Mouse (Mus musculus) thymus, postnatal 4 days (tissue): ENCODE measurements around the gene Lhx5.

ENCODE experiments used
- DNase-seq: peaks from one replicate; pipeline ENCODE4 v3.0.0; 2021

The Lhx5 gene

DNA sequence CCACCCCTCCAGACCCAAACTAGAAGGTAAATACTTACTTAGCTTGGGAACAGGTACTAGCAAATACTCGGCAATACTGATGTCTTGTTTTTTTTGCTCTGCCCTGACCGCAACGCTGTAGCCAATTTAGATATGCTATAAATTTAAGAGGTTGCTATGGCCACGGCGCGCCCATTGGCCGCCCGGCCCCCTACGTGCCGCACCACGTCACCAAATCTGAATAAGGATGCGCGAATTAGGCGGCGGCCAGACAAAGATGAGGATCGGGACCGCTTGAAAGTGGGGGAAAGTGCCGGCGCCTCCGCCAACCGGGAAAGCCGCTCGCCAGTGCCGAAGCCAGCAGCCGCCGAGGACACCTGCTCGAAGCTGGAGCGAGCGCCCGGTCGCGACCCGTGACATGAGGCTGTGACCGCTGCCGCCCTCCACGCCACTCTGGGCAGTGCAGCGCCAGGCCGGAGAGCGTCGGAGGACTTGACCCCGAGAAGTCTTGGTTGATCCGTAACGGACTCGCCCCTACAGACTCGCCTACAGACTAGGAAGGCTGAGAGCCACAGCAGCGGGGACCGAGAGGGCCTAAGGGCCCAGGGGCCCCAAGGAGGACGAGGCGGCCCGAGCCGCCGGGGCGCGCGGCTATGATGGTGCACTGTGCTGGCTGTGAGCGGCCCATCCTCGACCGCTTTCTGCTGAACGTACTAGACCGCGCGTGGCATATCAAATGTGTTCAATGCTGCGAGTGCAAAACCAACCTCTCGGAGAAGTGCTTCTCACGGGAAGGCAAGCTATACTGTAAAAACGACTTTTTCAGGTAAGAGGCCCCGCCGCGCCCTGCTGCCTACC, at the start of gene Lhx5:
Lhx5 (plus strand) TSS at position 51 of the 837 bp plus-strand sequence.
- DNase-seq, result no peak

DNA sequence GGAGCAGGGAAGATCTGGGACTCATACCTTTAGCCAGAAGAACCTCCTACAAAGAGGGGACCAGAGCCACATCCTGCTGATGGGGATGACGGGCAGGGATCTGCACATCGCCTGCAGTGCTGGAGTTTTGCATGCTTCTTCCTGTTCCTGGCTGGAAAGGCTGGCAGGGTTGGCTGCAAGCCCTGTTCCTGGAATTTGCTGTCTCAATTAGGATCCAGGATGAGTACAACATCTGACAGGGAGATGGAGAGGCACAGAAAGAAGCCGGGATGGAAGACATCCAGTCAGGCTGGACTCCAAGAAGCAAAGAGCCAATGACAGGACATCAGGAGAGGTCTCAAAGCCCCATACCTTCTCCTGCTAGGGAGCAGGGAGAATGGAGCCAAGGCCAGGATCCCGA, 45.1 kb upstream of the Lhx5 start:
- DNase-seq, result no peak

DNA sequence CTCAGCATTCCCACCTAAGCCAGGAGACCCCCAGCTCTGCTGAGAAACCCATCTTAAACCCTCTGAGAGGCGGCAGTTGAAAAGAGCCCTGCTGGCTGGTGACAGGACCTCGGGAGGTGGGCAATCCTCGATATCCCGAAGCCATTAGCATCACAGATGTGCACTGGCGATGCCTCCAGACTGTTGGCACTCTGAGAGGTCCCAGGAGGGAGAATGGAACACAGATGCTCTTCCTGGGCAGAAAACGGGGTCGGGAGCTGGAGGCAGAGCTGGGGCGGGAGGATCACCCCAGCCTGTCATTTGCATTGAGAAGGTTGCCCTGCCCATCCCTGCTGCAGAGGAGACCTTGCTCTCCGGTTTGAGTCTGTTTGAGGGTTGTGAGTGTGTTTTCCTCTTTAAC, 42.7 kb upstream of the Lhx5 start:
- no peak for DNase-seq

DNA sequence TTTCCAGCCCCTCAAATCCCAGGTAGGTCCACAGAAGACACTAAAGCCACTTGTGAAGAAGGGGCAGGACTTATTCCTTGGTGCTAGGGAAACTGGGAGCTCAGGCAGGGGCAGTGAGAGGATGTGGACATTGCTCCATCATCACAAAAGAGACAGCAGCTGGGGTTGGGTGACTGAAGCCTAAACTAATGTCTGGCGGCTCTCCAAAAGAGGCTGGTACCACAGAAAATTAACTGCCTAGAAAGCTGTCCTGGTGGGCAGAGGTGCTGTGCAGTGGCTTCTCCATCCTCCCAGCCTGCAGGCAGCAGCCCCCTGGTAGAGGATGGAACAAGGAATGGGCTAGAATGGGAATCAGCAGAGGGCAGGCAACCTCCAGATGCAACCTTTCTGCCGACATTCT, 41.5 kb upstream of the Lhx5 start:
- no peak for DNase-seq

DNA sequence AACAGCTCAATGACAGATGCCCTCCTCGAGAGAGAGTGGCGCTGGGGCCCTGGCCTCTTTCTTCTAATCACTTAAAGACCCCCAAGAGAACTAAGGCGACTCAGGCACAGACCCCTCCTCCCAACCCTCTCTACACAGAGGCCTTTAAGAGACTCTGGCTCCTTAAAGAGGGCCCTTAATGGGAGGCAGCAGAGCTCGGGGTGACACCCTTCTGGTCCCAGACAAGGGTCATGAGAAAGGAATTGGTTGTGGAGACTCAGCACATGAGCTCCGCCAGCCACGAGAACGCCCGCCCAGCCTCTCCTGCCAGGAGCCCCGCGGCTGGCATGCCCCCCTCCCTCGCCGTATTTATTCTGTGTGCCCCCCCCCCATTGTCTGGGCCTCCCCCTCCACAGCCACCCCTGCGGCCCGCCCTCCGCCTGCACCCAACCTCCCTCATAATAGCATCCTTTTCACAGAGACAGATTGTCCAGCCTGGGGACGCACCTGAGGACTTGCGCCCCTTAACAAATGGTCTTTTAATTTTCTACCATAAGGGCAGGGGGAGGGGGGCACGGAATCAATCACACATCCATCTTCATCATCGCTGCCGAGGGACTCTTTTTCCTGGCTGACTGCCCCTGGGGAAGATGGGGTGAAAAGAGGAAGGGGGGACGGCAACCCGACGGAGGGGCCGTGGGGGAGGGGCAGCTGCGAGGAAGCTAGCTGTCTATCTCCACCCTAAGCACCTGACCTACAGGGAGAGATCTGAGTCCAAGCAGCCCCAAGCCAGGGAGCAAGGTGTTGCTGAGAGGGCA, 37.4 kb upstream of the Lhx5 start:
- DNase-seq, result no peak

DNA sequence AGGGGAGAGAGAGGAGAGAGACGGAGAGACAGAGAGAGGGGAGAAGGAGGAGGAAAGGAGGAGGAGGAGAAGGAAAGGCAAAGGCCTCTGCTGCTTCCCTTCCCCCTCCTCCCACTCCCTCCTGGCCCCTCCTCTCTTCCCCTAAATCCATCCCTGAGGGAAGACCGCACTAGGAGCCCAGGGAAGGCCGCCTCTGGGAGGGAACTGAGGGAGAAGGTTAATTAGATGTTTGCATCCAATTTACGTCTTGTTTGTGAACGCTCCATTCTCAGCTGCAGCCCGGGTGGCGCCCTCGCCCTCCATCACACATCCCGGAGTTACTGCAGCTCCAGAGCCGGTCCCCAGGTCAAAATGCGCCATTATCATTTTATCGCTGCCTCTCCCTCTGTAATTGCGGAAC, 33.5 kb upstream of the Lhx5 start:
- DNase-seq, result no peak

DNA sequence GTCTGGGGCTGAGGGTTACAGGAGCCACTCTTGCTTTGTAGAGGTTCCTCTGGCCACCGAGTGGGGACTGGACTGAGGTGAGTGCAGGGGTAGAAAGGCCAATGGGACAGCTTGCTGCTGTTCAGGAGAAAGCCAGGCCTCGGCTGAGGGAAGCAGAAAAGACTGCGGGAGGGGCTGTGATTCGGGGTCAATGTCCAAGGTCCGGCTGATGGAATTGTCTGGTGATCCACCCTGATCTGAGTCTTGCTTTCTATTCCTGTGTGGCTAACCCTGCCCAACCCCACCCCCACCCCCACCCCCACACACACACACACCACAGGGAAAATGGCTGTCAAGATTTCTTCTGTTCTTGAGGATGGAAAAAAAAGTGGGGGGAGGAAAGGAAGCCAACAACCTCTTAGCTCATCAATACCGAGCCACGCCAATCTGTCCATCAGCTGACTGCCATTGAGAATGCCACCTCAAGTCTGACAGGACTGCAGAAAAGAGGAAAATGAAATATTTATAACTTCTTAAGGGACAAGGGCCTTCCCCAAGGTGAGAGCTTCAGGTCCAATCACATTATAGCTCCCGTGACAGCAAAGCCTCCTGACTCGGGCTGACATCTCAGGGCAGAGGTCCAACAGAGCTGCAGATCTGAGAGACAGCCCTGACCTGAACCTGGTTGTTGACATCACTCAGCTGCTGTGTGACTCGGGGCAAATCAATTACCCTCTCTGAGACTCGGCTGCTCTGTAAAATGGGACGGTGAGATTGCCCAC, 26.5 kb upstream of the Lhx5 start:
- DNase-seq, result no peak

DNA sequence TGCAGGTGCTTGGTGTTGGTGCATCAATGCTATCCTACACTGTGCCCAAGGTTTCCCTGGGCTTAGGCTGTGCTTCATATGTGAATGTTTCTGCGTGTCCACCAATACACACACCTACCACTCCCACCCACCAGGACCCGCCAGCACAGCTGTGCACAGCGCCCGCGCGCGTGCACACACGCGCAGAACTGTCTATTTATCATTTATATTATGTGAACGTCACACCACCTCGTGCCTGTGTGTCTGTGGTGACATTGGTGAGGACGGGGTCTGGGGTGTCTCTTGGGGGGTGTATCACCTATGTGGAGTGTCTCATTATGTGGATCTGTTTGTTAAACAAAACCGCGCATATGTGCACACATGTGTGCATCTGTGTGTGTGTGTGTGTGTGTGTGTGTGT, 22.6 kb upstream of the Lhx5 start:
- DNase-seq, result no peak

DNA sequence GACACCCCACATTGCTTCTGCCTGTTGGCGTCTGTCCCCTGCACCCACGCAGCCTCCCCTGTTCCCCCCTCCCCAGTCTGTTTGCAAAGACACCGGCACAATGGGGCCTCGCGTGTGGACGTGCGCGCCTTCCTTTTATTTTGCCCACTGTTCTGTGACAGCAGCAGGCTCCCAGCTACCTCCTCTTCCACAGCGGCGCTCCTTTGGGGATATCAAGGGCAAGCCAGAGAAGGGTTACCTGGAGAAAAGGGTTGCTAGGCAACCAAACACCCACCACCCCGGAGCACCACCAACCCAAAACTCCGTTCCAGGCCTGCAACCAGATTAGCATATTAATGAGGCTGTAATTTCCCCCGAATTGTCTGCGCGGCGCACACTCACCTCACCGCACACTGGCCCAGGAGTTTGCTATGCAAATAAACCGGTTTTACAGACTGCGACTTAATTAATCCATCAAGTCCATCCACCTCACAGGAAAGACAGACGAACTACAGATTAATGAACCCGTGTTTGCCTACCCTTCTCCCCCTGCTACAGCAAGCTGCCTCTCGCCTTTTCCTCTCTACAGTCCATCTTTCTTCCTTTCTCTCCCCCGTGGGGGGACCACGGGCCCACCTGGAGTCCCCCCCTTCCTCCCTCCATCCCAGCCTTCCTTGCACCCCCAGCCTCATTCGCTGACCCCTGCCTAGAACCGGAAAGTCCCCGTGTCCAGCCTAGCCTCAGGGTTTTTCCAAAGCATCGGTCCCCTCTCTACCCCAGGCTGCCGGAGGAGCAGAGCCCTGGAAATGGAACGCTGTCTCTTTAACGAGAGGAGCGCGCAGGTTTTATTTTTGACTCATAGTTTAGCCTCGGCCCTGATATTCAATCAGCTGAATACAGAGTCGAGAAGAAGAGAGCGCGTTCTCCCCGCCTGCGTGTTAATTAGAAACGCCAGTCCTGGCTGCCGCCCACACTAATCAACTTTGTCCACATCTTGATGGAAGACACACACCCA, 21.8 kb upstream of the Lhx5 start:
- DNase-seq, result no peak

DNA sequence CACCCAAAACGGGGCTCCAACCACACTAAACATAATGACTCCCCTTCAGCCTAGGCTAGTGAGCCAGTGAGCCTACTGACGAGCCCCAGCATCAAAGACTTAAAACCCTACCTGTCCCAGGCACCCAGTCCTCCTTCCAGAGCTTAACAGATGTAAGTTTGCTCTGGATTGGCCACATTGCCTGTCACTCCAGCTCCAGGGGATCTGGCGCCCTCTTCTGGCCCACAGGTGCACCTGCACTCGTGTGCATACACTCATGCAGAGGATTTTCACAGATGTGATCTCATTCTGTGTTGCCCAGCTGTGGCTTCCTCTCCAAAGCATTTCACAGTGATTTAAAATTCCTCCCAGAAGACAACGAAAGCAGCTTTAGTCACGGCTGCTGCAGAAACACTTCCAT, 18.1 kb upstream of the Lhx5 start:
- no peak for DNase-seq

DNA sequence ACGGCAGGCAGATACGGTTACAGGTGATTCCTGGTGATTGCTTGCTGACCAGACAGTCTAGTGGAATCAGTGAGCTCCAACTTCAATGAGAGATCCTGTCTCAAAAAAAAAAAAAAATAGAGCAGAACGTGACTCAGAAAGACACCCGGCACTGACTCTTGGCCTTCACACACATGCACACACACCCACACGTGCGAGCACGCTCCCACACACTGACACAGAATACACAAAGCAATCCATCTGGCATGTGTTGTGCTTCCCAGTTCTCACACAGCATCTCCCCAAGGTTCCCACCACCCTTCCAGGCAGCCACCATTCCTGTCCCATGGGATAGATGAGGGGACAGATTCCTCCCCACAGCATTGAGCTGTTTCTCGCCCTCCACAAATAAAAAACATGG, 11.4 kb upstream of the Lhx5 start:
- no peak for DNase-seq

DNA sequence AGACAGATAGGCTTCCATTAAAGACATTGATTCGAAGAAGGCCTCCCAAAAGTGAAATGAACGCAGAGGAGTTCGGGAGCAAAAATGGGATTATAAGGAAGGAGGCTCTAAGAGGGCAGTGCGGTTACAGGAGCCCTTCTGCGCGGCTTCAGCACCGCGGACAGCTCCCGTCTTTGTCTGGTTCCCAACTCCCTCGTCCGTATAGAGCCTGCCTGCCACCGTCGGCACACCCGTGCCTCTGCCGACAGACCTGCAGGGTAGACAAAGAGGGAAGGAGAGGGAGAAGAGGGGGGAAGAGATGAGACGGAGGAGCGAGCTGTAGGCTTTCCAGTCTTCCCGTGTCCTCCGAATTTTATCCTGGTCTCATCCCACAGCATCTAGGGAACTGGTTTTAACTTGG, 7.5 kb upstream of the Lhx5 start:
- peak; percentile 90 for DNase-seq

DNA sequence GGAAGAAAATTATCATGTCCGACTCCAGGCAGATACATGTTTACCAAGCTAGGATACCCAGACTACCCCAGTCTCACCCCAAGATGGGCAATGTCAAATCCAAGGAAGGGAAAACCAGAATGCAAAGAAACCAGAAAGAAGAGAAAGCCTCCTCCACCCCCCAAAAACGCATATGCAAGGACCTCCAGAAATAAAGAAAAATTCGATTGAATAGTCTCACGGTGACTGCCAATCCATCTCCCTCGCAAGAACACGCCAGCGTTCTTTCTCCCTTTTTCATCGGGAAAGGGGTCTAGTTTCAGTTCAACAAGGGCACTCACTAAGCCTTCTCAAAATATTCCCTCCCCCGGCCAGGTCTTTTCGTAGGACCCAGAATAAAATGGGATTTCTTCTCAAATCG, 6.8 kb upstream of the Lhx5 start:
- DNase-seq, result no peak

DNA sequence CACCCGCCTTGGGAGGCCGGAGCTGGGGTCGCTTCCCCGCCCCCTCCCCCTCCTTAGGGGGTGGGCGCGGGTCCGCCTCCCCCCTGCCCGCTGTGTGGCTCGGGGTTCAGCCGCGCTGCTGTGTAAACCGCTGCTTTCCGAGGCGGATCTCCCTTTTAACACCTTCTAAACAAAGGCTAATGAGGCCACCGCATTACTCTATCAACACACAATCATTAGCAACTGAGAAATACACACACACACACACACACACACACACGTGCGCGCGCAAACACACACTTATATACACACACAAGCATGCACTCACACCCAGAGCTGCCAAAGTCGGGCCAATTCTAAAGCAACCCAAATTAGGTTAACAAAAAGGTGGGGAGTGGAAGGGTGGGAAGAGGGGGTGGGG, 5.8 kb upstream of the Lhx5 start:
- no peak for DNase-seq

DNA sequence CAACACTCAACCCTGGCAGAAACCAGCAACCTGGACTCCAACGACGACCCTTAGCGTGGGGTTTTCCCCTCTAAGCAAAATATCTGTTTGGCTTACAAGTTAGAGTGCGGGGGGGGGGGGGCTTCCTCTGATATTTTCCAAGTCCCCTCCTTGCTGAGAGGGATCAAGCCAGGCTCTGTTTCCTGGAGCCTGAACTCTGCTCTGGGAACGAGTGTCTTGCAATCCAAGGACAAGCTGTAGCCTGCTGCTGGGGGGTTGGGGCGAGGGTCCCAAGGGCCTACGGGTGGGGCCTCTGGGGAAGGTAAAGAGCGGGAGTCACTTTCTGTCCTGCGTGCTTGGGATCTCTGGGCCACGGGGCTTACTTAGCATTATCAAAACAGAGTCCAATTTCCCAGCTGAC, 4.9 kb upstream of the Lhx5 start:
- DNase-seq, result no peak

DNA sequence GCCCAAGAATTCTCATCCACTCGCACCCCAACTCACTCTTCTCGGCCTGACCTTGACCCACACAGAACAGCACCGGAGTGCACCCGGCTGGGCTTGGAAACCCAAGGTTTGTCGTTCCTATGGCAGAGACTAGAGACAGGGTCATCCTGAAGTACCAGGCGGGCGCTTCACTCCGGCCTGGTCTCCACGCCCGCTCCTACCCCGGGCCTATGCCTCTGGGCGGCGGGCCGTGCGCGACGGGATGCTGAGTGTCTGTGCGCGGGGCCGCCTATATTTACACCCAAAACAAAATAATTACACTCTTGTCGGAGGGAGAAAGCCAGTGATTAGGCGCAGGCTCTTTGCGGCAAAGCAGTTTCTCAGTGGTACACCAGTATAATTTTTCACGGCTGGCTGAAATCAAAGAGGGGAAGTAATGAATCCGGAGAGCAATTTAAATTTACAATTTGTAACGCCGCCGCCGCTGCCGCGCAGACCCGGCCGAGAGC, 4.0 kb upstream of the Lhx5 start:
- no peak for DNase-seq

DNA sequence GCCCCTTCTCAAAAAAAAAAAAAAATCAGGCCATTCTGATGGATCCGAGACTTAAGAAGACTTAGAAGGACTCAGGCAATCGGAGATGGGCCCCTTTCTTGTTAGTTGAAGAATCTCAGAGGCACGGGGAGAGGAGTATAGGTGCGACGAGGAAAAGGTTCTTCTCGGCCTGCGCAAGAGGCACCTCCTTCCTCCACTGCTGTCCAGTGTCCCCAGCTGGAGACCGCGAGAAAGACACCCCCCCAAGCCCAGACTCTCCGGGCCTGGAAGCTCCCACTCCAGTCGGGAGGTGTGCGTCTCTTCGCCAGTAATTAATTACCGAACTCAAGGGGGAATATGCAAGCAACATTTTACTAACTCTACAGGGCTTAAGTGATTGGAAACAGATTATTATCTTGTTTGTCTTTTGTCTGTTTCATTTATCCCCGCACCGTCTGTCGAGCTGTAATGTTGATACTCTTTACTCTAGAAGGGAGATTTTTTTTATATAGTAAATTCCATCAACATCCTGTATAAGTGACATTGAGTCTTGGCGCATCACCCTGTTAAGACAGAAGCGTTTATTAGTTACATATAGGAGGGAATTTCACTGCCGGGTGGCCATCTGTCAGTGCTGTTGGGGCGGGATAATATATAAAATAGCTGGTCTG, 3.2 kb upstream of the Lhx5 start:
- DNase-seq, result no peak

DNA sequence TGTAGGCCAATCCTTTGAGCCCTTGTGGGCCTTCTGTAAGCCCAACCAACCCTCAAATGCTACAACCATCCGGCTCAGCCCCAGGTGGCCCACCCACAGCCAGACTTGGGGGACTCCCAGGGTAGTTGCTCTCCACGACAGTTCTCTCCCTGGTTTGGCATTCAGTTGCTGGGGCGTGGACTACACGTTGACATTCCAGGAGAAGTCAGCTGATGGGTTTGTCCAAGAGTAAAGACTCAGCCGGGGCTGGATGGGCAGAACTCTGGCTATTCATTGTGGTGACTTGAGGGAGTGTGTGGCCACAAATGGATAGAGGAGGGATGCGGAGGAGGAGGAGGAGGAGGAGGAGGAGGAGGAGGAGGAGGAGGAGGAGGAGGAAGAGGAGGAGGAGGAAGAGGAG, 2.5 kb upstream of the Lhx5 start:
- DNase-seq, result no peak

DNA sequence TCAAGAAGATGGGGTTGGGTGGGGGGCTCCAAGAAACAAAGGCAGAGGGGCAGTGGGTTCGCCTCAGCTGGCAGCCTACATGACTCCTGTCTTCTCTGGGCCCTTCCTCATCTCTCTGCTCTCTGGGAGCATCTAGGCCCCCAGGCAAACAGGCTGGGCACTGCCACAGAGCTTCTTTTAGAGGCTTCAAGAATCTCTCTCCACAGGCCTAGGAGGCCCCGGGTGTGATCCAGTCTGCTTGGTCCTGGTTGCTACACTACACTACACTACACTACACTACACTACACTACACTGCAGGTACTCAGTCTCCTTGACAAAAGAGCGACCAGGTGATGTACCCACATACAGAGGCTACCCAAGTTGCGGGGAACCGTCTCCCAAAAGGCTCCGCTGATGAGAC, 1.8 kb upstream of the Lhx5 start:
- DNase-seq, result no peak

DNA sequence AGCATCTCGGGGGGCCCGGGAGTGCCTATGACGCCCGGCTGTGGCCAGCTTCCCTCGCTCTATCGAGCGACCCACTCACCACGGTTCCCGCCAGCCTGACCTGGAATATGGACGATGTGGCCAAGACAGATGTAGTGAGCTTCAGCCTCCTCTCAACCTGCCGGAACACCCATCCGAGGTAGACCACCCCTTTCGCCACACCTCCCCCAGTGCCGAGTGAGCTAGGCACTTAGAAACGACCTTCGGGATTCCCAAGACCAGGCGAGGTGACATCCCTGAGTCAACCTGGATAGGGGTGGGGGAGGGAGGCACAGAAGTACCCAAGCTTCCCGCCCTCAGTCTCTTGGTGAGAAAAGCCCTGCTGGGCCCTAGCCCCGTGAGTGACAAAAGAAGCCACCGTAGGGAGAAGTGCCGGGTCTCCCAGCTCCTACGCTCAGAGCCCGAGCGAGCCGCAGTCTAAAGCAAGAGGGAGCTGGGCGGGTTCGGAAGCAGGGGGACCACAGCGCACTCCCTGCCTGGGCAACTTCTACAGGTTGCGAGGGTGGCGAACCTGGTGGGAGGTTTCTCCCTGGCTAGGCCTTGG, 407 bp upstream of the Lhx5 start:
- DNase-seq, result no peak

DNA sequence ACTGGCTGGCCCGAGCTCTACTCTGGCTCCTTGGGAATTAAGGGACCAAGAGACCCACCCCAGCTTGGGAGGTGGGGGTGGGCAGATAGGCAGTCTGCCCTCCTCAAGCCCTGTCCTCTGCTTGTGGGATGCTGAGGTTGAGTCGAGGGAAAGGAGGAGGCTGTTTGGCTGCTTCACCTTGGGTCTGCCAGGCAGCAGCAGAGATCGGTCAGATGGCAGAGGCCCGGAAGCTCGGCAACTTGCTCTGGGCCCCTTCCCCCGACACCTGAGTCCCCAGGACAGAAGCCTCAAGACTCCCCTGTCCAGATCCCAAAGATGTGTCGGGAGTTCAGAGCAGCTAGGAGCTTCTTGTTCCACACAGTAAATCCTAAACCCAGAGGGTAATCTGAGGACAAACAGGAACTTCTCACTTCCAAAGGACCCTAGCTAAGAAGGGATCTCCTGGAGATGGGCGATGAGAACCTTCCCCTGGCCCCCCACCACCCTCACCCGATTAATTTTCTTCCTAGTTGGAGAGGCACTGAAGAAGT, 1.1 kb downstream of the Lhx5 start:
- no peak for DNase-seq
